Mouse (Mus musculus) cerebellum, adult 2 months (tissue): ENCODE results near the gene Adat3.

Source experiments
- CTCF ChIP-seq: fragments of 200-500 bp; IDR thresholded peaks from 2 replicates; pipeline ENCODE4 v1.5.1; 2011; ENCODE audit warnings: low read depth, mild to moderate bottlenecking, control low read depth, low read length, moderate library complexity, borderline replicate concordance; ENCODE audit not compliant: insufficient read depth
- POLR2A ChIP-seq: fragments of 200-500 bp; IDR thresholded peaks from 2 replicates; pipeline ENCODE4 v1.6.1; 2011; ENCODE audit warnings: low read length, control low read depth, borderline replicate concordance; ENCODE audit not compliant: insufficient read depth

- TF ChIP-seq POLR2A, result no peak
- TF ChIP-seq CTCF, result no peak
Observed at GRCm38 (mm10) chr10:80608435-80608834, 5.8 kb downstream of the Adat3 start.
